Mouse (Mus musculus) megakaryocyte, embryonic 14.5 days (primary cell): Measurements from ENCODE around the gene B9d2.

ENCODE experiments used
- FLI1 ChIP-seq: IDR thresholded peaks from 2 replicates; pipeline ENCODE4 v1.6.1; 2012; ENCODE audit warnings: low read length, inconsistent platforms, mixed read lengths
- GATA1 ChIP-seq: IDR thresholded peaks from 3 replicates; pipeline ENCODE4 v1.6.1; 2012; ENCODE audit warnings: mixed read lengths, low read length, inconsistent platforms, borderline replicate concordance

DNA sequence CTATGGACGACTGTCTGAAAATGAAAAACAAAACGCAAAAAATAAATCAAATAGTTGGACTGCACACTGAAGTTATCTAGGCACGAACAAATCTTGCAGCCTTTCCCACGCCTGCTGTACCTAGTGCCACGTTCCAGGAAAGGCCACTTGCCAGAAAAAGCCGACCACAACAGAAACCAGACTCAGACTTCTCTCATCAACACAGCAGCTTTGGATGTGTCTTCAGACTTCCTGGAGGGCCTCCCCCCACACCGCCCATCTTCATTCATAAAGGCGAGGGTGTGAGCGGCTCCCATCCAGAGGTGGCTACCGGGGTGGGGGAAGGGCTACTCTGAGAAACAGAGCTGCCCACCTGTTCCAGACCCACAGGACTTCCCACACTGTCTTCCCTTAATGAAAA, 36.4 kb upstream of the B9d2 start:
- TF ChIP-seq GATA1 (no peak), FLI1 (no peak)
